Mouse (Mus musculus): ENCODE measurements around the gene Ank2.

GRCm38 (mm10) chr3:127059671-127060070 lies 439.5 kb downstream of the Ank2 start:
- TF ChIP-seq CTCF (IDR thresholded peaks at IDR 0.05) (no peak), POLR2A (IDR thresholded peaks at IDR 0.05; ENCODE audit: insufficient read depth, low read depth, low read length) (no peak)

Data from heart, adult 2 months (tissue).